Mouse (Mus musculus) intestine, postnatal 0 days (tissue): Measurements from ENCODE around the gene Phex. TPM values are rescaled to one million over a fixed set of nuclear protein-coding genes. Genes with fewer than 3 reads are reported as not detected.
A peak's percentile ranks its signal among the peaks of the same experiment; 100 is the strongest.

Experiments used
- ATAC-seq: fragments of 200-750 bp; cut with Nextera tagmentation; 2 replicates; pipeline ENCODE4 v1.8.0; 2017; ENCODE audit warnings: mild to moderate bottlenecking, moderate TSS enrichment, moderate library complexity
- H3K27ac ChIP-seq: fragments of 300-500 bp; sonication (generic); 2 replicates; pipeline ENCODE4 v1.5.1; 2014; ENCODE audit warnings: mild to moderate bottlenecking, low read depth, low read length, moderate library complexity
- H3K27me3 ChIP-seq: fragments of 300-500 bp; sonication (generic); replicated peaks from 2 replicates; pipeline ENCODE4 v1.6.1; 2014; ENCODE audit warnings: low read length, mixed read lengths; ENCODE audit not compliant: control insufficient read depth, insufficient read depth
- H3K36me3 ChIP-seq: fragments of 300-500 bp; sonication (generic); 2 replicates; pipeline ENCODE4 v1.6.1; 2014; ENCODE audit warnings: mild to moderate bottlenecking, moderate library complexity; ENCODE audit not compliant: control insufficient read depth, insufficient read depth
- H3K4me1 ChIP-seq: fragments of 300-500 bp; sonication (generic); replicated peaks from 2 replicates; pipeline ENCODE4 v1.6.1; 2014; ENCODE audit warnings: antibody characterized with exemption, low read length, mixed read lengths; ENCODE audit not compliant: control insufficient read depth, insufficient read depth
- H3K4me2 ChIP-seq: fragments of 300-500 bp; sonication (generic); replicated peaks from 2 replicates; pipeline ENCODE4 v1.6.1; 2014; ENCODE audit warnings: low read depth, mild to moderate bottlenecking, moderate library complexity
- H3K4me3 ChIP-seq: fragments of 300-500 bp; sonication (generic); 2 replicates; pipeline ENCODE4 v1.5.1; 2014; ENCODE audit warnings: low read depth, low read length
- H3K9ac ChIP-seq: fragments of 300-500 bp; sonication (generic); 2 replicates; pipeline ENCODE4 v1.6.1; 2014; ENCODE audit warnings: mild to moderate bottlenecking, low read depth, low read length
- H3K9me3 ChIP-seq: fragments of 300-500 bp; sonication (generic); 2 replicates; pipeline ENCODE4 v1.6.1; 2016; ENCODE audit warnings: mixed run types; ENCODE audit not compliant: control insufficient read depth
- CTCF ChIP-seq: sonication (generic); IDR thresholded peaks from 2 replicates; pipeline ENCODE4 v1.5.1; 2016; ENCODE audit warnings: low read depth, mild to moderate bottlenecking, control low read depth, antibody characterized with exemption, moderate library complexity
- WGBS: fragments of 180-500 bp; shearing (Covaris S2); extraction: QIAGEN DNeasy Blood & Tissue Kit; methylation state at CpG from one replicate; pipeline ENCODE4 v1.1.7; 2014; 5-methylcytosine and 5-hydroxymethylcytosine counted together
- polyA plus RNA-seq: library from polyadenylated mRNA; unstranded; fragments of >200 nt; fragmentation: Nextera tagmentation; extraction: Ambion mirVana; gene quantifications from 2 replicates; pipeline ENCODE4 v1.2.1, GENCODE M21; 2015

The Phex gene
- not detected in 2 replicates for polyA plus RNA-seq

DNA sequence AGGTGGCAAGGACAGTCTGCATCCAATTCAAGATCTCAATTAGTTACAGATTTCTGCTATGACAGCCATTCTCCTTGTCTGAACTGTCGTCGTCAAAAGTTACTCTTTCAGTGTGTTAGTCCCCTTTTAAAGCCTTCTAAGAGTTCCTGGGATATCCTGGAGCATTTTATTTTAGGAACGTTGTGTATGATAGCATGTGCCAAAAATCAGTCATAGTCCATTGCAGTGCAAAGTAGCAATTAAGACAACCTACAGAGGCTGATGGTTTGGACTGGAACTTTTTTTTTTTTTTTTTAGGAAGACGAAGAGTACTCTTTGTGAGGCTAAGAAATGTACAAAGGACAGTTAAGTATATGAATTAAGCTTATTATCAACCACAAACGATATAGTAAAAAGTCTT is at the start of gene Phex:
Gene Phex, minus strand, starts transcription at position 101 of the 400 bp plus-strand sequence.
- no peaks in the 10 kb centered on the region for H3K27me3 ChIP-seq
- no peak within 1 kb of the TSS for H3K27ac ChIP-seq
- H3K9me3 ChIP-seq = no peaks in the 10 kb centered on the region
- ATAC-seq = no peak
- no peak for TF ChIP-seq CTCF
- H3K36me3 ChIP-seq = no peaks in the 10 kb centered on the region
- no peaks in the 10 kb centered on the region for H3K4me1 ChIP-seq
- no peak within 1 kb of the TSS for H3K4me2 ChIP-seq
- no peak within 1 kb of the TSS for H3K4me3 ChIP-seq
- no peak within 1 kb of the TSS for H3K9ac ChIP-seq
- WGBS = 65% methylated on average over 5 of the region's 5 CpGs

DNA sequence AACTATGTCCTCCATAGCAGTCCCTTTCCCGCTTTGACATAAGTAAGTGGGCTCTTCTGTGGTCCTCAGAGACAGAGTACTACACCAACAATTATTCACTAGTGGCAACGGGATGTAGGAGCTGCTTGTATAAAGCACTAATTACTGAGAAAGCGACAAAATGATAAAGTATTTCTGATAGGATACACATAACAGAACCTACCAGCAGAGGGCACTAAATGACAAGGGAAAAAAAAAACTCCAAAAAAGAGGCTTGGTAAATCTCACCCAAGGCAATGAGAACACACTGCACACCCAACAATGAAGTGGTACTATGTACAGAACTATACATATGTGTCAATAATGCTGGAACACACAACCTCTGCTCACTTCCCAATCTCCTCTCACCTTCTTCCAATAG is 47.6 kb upstream of the Phex start:
- Histone ChIP-seq H3K27me3 (no peaks in the 10 kb centered on the region), H3K4me2 (no peak overlapping the region), H3K4me3 (no peak overlapping the region), H3K9ac (no peak overlapping the region), H3K9me3 (no peaks in the 10 kb centered on the region), H3K4me1 (no peaks in the 10 kb centered on the region), H3K27ac (no peak overlapping the region), H3K36me3 (no peaks in the 10 kb centered on the region)
- WGBS = 68% methylated on average over 3 of the region's 3 CpGs
- ATAC-seq = no peak
- peak; percentile 58 for TF ChIP-seq CTCF

DNA sequence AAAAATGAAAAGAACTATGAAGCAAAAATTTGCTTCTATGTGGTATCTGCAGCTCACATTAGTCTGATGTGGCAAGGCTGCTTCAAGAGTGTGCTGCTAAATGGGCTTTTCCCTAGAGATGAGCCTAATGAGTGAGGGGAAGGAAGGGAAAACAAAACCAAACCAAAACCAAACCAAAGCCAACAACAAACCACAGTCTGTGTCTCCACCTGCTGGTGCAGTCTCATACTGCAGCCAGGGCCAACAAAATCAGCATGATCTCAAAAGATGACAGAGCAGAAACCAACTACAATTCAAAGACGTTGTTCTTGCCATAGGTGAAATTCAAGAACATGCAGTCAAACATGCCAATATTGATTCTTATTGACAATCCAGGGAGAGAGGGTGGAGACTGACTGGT is 39.3 kb upstream of the Phex start:
- Histone ChIP-seq H3K36me3 (no peaks in the 10 kb centered on the region), H3K9me3 (no peaks in the 10 kb centered on the region), H3K27ac (no peak overlapping the region), H3K4me1 (no peaks in the 10 kb centered on the region), H3K9ac (no peak overlapping the region), H3K4me3 (no peak overlapping the region), H3K27me3 (no peaks in the 10 kb centered on the region), H3K4me2 (no peak overlapping the region)
- no peak for ATAC-seq
- TF ChIP-seq CTCF = peak; percentile 85
- WGBS = 31% methylated on average over 1 of the region's 1 CpGs

DNA sequence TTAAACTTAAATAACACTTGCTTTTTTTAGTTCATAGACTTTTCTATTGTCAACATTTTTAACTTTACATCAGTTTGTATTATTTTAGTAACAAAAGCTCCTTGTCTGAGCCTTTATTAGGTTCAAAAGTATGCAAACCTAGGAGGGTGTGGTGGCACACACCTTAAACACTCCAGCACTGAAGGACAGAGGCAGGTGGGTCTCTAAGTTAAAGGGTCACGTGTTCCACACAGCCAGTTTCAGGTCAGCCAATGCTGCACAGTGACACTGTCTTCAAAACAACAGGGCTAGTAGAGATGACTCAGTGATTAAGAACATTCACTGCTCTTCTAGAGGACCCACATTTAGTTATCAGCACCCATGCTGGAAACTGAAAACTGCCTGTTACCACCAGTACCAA is 33.9 kb upstream of the Phex start:
- no peaks in the 10 kb centered on the region for H3K4me1 ChIP-seq
- no peak overlapping the region for H3K4me2 ChIP-seq
- no peak for ATAC-seq
- no peak overlapping the region for H3K4me3 ChIP-seq
- H3K27me3 ChIP-seq = no peaks in the 10 kb centered on the region
- TF ChIP-seq CTCF = no peak
- H3K36me3 ChIP-seq = no peaks in the 10 kb centered on the region
- no peak overlapping the region for H3K27ac ChIP-seq
- H3K9ac ChIP-seq = no peak overlapping the region
- WGBS = 34% methylated on average over 1 of the region's 1 CpGs
- no peaks in the 10 kb centered on the region for H3K9me3 ChIP-seq

DNA sequence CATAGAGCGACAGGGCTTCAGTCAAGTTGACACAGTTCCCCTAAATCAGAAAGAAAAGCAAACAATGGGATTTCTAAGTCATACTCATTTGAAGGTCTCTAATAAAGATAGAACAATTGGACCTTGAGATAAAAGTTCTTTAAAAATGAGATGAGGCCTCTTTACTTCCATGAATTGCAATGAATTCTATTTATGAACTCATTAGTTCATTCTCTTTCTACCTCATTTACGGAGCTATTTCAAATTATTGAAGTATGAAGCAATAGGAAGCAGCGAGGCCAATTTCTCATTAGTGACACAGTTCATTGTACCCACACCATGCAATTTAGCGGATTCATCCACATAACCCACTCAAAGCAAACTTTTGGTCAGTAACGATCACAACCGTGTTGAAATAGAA is 32.3 kb upstream of the Phex start:
- TF ChIP-seq CTCF = no peak
- Histone ChIP-seq H3K4me1 (no peaks in the 10 kb centered on the region), H3K27ac (no peak overlapping the region), H3K4me3 (no peak overlapping the region), H3K9me3 (no peaks in the 10 kb centered on the region), H3K4me2 (no peak overlapping the region), H3K27me3 (no peaks in the 10 kb centered on the region), H3K36me3 (no peaks in the 10 kb centered on the region), H3K9ac (no peak overlapping the region)
- no peak for ATAC-seq
- WGBS = 84% methylated on average over 6 of the region's 6 CpGs

DNA sequence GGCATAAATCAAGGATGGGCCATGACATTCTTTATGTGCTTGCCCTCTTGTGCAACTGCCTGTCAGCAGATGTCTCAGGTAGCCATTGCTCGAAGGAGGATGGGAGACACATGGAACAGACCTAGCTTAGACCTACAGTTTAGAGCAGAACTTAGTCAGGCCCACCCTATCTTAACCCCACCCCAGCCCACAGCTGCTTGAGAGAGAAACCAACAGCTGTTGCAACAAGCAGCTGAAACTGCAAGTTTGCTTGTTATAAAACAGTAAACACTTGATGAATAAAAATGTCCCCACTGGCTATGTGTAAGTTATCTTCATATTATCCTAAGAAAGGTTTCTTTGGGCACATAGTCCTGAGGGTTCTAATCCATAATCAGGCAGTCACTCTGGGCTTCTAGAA is 19.7 kb upstream of the Phex start:
- no peak overlapping the region for H3K9ac ChIP-seq
- no peaks in the 10 kb centered on the region for H3K4me1 ChIP-seq
- no peak overlapping the region for H3K4me2 ChIP-seq
- WGBS = 67% methylated on average over 1 of the region's 1 CpGs
- no peak overlapping the region for H3K27ac ChIP-seq
- H3K36me3 ChIP-seq = no peaks in the 10 kb centered on the region
- H3K9me3 ChIP-seq = no peaks in the 10 kb centered on the region
- H3K4me3 ChIP-seq = no peak overlapping the region
- H3K27me3 ChIP-seq = no peaks in the 10 kb centered on the region
- no peak for TF ChIP-seq CTCF
- no peak for ATAC-seq

DNA sequence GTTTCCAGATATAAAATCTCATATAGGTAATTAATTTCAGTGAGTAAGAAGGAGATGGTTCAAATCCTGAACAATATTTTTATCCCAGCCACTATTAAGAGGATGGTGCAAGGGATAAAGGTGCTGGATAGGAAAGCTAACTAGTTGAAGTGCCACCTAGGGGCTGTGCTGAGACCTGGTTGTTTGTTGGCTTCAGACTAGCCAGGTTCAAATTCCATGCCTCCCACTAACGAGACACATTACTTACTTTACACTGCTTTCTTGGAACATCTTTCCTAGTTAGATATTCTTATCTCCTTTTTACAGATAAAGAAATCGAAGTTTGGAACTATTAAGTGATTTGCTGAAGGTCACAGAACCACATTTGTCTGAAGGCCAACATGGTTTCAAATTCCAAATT is 4.3 kb upstream of the Phex start:
- WGBS = 32% methylated on average over 2 of the region's 2 CpGs
- H3K36me3 ChIP-seq = no peaks in the 10 kb centered on the region
- H3K9ac ChIP-seq = no peak overlapping the region
- H3K27ac ChIP-seq = no peak overlapping the region
- no peak; the same call in 1 of the 2 replicates for ATAC-seq
- no peaks in the 10 kb centered on the region for H3K4me1 ChIP-seq
- H3K9me3 ChIP-seq = no peaks in the 10 kb centered on the region
- 0 out of 2 replicates have a peak, but pooled peaks have one; percentile 22 for TF ChIP-seq CTCF
- no peak overlapping the region for H3K4me3 ChIP-seq
- no peaks in the 10 kb centered on the region for H3K27me3 ChIP-seq
- no peak overlapping the region for H3K4me2 ChIP-seq
